Mouse (Mus musculus): ENCODE data around the gene Il4.

The Il4 gene

DNA sequence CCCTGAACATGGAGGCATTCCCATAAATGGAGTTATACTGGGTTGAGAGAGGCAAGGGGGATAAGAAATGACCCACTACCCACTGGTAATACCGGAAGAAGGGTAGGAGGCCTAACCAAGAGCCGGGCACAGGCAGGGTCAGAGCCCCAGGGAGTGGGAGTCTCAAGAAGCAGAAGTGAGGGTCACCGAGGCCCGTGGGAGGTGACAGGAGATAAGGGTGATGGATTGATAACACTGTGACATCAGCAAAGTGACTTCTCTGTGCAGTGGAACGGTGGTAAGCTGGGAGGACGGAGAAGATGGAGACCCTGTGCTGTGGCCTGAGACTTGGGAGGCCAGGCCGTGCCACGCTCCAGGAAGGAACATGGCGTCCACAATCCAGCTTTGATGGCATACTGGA, 5.1 kb upstream of the Il4 start:
- no peak for DNase-seq (ENCODE audit: low spot score)

DNA sequence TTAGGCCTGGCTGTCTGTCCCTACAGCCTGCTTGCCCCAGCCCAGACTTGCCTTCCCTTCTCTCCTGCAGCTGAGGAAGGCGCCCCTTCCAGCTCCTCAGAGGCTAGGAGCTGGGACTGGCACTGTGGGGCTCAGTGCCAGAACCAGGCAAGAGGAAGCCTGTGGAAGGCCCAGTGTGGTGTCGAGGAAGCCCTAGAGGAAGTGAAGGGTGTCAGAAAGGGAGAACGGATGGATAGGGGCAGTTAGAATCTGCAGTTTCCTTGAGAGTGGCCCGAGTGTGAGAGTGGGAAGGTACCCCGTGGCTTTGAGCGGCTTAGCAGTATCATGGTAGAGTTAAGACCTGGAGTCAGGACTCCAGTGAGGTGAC, 4.0 kb upstream of the Il4 start:
- DNase-seq (ENCODE audit: low spot score), result no peak

DNA sequence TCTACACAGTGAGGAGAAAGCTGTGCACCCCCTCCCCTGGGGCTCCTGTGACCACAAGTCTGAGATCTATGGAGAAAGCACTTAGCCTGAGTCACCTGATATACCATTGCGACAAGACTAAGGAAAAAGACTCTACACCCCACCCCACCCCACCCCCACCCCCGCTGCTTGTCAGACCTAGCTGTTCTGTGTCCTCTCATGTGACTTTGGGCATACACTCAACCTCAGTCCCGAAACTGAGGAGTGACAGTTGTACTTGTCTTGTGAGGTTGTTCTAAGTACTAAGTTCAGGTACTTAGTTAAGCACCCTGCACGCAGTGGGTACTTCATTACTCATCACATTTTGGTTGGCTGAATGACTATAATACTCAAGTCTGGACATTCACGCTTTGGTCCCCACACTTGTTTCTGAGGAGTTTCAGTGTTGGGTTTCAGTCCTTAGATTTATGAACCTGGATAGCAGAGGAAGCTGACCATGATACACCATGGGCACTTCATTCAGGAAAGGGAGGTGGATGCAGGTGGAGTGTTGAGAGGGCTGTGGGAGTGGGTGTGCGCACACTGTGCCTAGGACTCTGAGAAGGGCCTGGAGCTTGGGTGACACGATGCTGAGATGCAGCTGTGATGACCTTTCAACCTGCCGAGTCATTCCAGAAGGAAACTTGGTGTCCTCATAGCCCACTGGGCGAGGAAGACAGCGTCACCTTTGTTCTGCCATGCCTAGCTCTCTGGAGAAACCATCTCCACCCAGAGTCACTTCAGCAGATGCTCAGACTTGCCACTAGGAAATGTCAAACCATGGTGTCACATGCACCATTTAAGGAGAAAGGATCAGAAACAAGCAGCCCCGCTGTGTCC, 3.3 kb upstream of the Il4 start:
- DNase-seq (ENCODE audit: low spot score), result no peak

DNA sequence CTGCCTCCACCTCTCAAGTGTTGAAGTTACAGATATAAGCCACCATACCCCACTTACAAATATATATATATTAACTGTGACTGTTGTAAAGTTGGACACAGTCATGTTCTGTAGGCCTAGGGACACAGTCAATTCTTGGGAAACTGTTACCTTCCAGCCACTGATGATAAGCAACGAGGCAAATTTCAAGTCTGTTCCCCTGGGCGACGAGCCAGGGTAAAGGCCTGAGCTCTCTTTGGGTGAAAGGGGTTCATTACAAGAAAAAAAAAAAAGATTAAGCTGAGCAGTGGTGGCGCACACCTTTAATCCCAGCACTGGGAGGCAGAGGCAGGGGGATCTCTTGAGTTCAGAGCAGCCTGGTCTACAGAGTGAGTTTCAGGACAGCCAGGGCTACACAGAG, 1.6 kb upstream of the Il4 start:
- DNase-seq (ENCODE audit: low spot score), result no peak

DNA sequence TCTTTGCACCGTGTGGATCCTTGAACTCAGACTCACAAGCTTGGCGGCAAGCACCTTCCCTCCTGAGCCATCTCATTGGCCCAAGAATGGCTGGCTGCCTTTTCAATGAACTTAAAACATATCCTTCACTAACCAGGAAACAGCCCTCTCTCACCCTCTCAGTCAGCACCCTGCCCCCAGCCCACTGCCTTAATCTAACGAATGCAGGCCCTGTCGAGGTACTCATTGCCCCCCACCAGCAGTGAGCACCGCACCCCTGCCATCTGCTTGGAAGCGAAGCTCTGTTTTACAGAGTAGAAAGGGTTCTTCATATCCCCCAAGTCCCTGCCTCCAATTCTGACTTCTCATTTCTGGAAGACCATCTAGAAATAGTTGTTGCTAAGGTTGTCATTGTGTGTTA, 959 bp upstream of the Il4 start:
- no peak for DNase-seq (ENCODE audit: low spot score)

DNA sequence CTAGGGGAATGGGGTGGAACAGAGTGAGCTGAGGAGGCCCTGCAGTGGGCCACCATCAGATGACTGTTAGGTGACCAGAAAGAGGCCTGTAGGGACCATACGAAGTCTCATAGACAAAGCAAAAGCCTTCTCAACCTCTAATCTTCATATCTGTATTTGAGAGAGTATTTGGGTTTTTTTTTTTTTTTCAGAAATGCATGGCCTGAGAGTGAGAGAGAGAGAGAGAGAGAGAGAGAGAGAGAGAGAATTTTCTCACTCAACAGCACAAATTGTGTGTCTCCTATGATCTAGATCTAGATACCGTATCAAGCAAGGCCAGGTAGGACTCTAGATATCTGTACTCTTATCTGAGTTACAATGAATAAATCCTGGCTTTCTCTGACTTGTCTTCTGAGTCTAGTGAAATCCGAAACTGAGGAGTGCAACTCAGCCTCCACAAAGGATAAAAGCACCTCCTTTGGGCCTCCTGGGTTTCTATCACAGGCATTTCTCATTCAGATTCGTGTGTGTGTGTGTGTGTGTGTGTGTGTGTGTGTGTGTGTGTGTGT, 833 bp downstream of the Il4 start:
- no peak for DNase-seq (ENCODE audit: low spot score)

DNA sequence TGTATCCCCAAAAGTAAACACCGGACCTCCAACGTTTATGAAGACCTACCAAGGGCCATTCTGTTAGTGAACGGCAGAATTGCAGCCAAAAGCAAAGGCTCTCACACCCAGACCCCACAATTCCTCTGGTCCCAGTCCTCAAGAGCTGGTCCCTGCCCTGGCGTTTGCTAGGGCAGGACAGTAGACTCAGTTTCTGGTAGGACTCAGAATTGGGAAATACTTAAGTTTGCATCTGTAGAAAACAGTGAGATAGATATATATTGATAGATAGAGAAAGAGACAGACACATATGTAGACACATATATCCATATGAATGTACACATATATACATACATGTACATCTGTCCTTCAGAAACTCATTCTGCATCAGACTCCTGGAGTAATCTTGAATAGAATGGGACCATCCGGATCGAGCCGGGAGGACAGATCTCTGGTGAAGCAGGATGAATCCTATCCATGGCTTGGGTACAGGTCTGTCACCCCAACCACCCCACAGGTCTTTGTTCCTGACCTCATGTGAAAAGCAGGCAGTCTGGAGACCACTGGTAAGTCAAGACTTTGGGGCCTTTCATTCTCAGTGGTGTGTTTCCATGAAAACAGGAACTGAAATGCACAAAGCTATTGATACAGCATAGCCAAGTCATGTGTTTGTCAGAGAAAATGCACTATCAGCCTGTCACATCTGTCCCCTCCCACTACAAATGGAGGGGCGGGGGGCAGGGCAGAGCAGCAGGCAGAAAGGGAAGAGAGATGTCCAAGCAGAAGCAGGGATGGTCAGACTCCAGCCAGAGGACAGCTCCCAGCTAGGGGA, 1.5 kb downstream of the Il4 start:
- DNase-seq (ENCODE audit: low spot score), result no peak

DNA sequence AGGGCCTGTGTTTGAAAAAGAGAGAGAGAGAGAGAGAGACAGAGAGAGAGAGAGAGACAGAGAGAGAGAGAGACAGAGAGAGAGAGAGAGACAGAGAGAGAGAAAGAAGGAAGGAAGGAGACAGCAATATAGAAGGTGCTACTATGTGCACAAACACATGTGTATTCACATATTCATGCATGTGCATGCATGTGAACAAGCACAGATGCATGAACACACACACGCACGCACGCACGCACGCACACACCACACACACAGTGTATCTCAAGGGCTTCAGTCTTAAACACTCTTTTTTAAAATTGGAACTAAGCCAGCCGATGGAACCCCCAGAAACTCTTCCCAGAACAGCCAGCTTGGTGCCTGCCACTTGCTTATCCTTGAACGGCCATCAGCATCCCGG, 2.9 kb downstream of the Il4 start:
- no peak for DNase-seq (ENCODE audit: low spot score)

DNA sequence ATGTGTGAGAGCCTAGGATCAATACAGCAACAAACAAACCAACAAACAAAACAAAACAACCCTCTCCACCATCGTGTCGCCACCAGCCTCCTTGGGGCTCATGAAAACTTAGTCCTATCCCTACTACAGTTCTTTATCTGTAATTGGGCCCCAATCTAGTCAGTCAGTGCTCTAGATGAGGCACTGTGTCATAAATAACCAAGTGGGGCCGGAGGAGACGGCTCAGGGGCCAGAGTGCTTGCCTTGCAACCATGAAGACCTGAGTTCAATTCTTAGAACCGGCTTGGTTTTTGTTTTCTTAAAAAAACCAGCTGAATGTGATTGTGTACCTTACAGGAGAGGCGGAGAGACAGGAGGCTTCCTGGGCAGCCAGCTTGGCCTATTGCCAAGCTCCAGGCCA, 3.3 kb downstream of the Il4 start:
- no peak for DNase-seq (ENCODE audit: low spot score)

DNA sequence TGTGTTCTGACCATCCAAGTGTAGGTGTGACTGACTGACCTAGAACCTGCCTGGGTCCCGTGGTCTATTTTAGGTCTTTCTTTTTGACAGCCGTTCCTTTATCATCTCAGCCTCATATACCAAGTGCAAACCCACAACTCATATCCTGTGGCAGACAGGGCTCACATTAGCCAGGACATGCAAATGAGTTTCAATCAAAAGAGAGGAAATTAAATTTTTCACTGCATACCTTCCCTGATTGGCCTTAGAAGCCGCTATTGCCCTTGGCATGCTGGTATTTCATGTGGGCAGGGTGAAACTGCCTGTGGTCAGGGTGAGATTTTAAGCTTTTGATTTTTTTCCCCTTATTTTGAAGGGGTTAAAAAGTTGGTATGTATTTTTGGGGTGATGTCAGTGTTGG, 8.8 kb downstream of the Il4 start:
- DNase-seq (ENCODE audit: low spot score), result no peak

DNA sequence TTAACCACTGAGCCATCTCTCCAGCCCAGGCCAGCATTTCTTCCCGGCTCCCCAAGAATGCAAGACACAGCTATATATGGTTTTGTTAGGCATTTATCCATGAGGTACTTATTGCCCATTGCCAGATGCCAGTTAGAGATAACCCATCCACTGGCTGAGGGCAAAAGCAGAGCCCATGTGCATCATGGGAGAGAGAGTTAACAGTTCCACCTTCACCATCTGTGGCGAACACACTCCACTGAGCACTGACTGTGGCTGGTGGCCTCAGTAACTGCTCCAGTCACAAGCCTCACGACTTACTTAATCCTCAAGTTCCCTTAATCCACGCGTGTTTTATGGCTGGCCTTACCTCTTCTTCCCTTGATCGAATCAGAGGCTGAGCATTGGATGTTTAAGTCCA, 9.2 kb downstream of the Il4 start:
- no peak for DNase-seq (ENCODE audit: low spot score)

DNA sequence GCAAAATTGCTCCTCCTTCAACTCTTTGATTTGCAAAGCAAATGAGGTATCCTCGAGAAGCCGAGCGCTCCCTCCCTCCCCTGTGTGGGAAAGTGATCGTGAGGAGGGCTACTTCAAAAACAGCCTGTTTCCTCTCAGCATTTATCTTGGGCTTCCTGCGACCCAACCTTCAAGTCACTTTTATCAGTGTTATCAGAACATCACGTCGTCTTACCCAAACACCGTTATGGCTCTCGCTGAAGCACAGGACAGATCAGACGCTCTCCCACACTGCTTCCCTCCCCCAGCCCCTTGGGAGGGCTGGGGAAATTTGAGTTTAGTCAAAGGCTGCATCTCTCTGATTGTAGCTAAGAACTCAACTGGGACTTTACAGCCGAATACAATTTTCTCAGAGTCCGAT, 12.9 kb downstream of the Il4 start:
- no peak for DNase-seq (ENCODE audit: low spot score)

DNA sequence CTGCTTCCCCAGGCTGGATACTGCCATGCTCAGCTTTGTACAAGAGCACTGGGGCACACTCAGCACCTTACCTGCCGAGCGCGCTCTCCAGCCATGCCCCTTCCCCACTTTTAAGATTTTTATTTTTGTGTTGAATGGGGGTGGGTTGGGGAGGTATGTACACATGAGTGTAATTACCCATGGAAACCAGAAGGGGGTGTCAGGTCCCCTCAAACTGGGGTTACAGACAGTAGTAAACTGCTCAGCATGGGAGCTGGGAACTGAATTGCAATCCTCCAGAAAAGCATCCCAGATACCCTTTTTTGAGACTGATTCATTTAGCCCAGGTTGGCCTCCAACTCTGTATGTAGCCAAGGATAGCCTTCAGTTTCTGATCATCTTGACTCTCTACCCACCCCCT, 13.5 kb downstream of the Il4 start:
- DNase-seq (ENCODE audit: low spot score), result no peak

DNA sequence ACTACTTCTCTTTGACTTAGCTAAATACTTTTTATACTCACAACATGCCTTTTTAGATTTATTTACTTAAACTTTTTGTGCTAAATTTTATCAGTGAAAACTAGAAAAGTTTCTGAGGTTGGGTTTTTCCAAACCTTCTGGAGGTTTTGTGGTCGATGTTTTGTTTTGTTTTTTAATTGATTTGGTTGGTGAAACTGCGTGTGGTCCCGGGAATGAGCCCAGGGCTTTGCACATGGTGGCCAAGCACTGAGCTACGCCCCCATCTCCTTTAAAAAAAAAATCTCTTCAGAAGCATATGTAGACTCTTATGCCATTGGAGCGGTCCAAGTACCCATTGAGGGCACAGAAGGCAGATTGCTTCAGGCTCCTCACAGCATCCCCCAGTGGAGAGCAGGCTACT, 27.4 kb downstream of the Il4 start:
- DNase-seq (ENCODE audit: low spot score), result no peak

DNA sequence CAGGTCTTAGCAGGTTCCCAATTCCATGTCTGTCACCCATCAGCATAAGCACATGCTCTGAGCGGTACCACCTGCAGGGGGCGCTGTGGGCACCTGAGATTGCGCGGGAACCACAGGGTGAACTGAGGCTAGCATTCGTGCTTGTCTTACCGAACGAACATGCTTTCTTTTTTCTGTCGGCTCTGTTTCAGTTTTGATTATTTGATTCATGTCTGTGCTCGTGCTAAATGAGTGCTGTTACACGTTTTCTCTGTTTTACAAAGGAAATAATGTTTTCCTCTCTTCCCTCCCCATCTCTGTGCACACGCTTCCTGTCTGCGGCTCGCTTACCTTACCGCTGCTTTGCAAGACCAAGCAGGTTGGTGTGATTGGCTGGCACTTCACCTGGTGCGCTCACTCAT, 28.1 kb downstream of the Il4 start:
- no peak for DNase-seq (ENCODE audit: low spot score)

DNA sequence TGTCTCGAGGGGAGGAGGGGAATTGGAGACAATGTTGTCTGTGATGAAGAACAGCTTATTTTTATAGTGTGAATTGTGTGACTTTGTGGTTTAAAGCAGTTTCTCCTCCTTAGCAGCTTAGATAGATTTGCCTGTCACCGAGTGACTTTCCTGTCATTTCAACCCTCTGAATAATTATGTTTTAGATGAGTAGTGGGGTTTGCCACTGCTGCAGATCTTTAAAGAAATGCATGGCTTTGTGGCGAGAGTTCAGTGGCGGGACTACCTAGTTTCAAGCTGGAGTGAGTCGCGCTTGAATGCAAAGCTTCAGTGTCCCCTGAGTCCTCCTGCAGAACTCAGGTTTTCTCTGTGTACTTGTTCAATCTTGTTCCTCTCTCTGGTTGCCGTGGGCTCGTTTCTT, 30.2 kb downstream of the Il4 start:
- no peak for DNase-seq (ENCODE audit: low spot score)

DNA sequence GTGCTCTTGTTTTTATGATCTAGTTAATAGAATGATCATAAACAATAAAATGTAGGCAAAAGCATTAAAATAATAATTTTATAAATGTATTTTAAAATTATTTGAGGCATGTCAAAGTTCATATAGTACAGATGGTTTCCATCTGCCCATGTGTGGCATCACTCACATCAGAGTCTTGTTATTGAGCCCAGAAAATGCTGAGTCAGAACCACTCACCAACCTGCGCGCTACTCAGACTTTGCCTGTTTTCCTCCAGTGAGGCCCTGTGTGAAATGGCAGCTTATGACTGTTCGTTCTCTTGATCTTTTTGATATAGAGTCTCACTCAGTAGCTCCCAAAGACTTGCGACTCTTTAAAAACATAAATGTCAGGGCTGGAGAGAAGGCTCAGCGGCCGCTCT, 33.0 kb downstream of the Il4 start:
- DNase-seq (ENCODE audit: low spot score), result no peak

DNA sequence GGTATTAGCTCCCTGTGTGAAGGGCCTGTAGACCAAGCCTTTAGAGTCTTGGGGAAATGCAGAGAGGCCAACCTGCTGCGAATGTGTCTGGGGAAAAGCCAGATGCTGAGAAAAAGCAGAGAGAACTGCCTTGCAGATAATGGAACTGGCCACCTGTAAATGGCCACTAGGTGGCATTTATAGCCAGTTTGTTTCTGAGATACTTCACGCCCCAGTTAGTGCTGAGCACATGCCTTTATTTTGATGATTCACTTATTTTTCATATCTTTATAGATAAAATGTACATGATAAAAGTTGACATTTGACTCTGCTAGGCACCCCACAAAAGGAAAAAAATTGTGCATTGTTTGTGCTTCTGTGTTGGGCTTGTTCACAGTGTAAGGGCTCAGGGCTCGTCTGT, 33.6 kb downstream of the Il4 start:
- no peak for DNase-seq (ENCODE audit: low spot score)

DNA sequence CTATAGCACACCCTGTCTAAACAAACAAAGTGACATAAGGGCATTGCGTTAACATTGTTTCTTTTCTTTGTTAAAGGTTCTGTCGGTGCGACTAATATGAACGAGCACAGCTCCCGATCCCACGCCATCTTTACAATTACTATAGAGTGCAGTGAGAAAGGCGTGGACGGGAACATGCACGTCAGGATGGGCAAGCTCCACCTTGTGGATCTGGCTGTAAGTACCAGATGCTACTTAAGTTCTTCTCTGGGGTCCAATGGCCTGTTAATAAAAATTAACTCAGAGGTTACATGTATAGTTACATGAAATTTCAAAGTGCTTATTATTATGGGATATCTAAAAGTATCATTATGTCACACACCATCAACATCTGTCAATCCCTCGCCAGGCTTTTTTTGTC, 35.3 kb downstream of the Il4 start:
- DNase-seq (ENCODE audit: low spot score), result no peak

DNA sequence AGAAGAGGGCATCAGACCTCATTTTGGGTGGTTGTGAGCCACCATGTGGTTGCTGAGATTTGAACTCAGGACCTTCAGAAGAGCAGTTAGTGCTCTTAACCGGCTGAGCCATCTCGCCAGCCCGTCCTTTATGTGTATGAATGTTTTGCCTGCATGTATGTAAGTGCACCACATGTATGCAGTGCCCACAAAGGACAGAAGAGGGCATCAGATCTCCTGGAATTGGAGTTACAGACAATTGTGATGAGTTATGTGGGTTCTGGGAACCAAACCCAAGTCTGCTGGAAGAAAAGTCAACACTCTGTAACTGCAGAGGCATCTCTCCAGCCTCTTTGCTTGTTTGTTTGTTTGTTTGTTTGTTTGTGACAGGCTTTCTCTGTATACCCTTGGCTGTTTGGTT, 37.9 kb downstream of the Il4 start:
- DNase-seq (ENCODE audit: low spot score), result no peak

DNA sequence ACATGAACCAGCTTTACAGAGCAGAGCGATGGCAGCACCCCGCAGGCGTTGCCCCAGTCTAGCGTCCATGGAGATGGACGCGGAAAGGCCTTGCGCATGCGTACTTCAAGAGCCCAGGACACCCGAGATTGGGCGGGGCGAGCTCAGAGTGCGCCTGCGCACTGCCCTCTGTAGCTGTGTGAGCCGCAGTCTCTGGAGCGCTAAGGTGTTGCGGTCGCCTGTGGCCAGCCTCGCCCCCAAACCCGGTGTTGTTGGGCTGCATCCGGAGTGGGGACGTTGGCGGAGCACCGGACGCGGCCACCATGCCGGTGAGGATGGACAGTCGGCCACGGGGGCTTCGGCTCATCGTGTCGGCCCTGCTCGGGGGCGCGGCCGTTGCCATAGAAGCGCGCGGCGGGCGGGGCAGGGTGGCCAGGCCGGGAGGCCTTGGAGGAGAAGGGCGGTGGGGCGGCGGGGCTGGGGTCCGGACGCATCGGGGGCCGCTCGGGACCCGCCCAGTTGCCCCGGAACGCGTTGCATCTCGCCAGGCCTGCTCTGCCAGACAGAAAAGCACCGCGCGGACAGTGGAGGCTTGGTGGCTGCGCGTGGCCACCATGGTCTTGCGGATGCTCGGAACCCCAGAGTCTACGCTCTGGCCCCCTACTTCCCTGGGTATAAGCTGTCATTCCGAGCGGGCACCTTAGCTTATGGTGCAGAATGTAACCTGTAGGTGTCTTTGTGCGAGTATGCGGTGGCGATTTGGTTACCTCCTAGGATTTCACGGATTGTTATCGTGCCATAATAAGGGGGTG, 51.0 kb downstream of the Il4 start, which contains the start of gene Kif3a:
Gene Kif3a, plus strand, starts transcription at position 156 of the 791 bp plus-strand sequence.
- peak; percentile 87 for DNase-seq (ENCODE audit: low spot score)

DNA sequence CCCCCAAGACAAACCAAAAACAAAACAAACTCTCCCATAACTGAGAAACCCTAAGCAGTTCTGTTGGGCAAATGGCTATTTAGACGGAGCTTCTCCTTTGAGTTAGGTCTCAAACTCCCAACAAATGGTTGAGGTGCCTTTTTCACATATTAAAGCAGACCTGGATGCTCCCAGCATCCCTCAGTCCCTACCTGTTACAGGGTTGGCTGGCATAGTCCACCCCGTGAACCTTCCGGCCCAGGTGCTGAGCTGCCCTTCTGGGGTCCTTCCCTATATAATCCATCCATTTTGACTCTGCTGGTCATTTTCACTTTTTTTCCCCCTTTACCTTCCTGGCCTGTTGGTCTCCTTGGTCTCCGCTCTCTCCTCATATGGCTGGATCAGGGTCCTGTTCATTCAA, 51.8 kb downstream of the Il4 start:
- DNase-seq (ENCODE audit: low spot score), result no peak

DNA sequence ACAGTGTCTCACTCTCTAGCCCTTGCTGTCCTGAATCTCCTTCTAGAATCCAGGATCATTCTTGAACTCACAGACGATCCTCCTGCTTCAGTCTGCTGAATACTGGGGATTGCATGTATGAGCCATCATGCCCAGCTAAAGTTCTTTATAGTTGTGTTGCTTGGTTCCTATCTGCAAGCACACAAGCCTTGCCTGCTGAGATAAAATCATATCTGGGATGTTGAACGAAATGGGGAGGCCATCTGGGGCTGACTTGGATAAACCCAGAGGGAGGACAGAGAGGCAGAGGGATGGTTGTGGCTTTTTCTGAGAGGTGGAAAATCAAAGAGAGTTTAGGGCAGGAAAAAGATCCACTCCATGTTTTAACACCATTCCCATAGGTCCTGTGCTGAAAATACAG, 56.5 kb downstream of the Il4 start:
- DNase-seq (ENCODE audit: low spot score), result no peak
